Mouse (Mus musculus): ENCODE results near the gene Rgs14. TPM values are rescaled to one million over a fixed set of nuclear protein-coding genes. Genes with fewer than 3 reads are reported as not detected.

Rgs14 gene
- polyA plus RNA-seq, 1 experiment from 2014 or later = 2.1 TPM

DNA sequence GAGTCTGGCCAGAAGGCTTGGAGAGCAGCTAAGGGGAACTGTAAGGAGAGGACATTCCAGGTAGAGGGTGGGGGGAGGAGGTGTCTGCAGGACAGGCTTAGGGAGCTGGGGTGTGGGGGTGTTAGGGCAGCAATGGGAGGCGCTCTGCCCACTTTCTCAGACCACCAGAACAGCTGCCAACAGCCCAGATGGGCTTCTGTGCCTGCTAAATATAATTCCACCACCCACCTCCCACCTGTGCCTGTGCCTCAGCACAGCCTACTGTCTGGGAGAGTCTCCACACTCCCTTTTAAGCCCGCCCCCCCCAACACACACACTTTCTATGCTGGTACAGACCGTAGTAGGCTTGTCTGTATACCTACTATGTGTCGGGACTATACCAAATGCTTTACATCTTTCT is 12.3 kb downstream of the Rgs14 start:
- H3K4me1 ChIP-seq = 0 out of 2 replicates have a peak, but pooled peaks cover 6% of the 10 kb centered on the region
- no peak overlapping the region for H3K4me3 ChIP-seq (replicated peaks)
- WGBS = 81% methylated on average over 4 of the region's 4 CpGs
- no peaks in the 10 kb centered on the region for H3K9me3 ChIP-seq (replicated peaks)
- no peak overlapping the region for H3K27ac ChIP-seq (replicated peaks)
- H3K9ac ChIP-seq = no peak overlapping the region
- H3K36me3 ChIP-seq = no peaks in the 10 kb centered on the region
- ATAC-seq (ENCODE audit: insufficient number of reproducible peaks, low FRiP score, low TSS enrichment, low read depth) = no peak
- no peak overlapping the region for H3K4me2 ChIP-seq (replicated peaks)
- peaks cover 40% of the 10 kb centered on the region for H3K27me3 ChIP-seq

DNA sequence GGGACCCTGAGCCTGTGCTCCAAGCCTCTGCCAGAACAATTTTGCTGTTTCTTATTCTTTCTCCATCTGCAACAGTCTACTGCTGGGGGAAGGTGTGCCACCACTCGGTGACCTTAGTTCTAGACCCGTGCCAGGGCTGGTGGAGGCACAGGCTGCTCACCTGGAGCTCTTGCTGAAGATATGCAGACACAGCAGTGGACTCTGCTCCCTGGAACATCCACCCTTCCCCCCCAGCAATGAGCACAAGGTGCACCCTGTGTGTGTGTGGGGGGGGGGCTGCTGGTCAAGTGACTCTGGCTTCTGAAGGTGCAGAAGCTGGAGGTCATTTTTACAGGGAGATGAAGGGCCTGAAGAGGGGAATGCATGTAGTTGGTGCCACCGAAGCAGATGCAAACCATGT is 21.1 kb downstream of the Rgs14 start:
- Histone ChIP-seq H3K4me2 (replicated peaks) (no peak overlapping the region), H3K4me3 (replicated peaks) (no peak overlapping the region), H3K27ac (replicated peaks) (no peak overlapping the region), H3K9me3 (replicated peaks) (no peaks in the 10 kb centered on the region), H3K36me3 (no peaks in the 10 kb centered on the region), H3K4me1 (no peaks in the 10 kb centered on the region), H3K9ac (no peak overlapping the region), H3K27me3 (no peaks in the 10 kb centered on the region)
- 83% methylated on average over 3 of the region's 3 CpGs for WGBS
- ATAC-seq (ENCODE audit: insufficient number of reproducible peaks, low FRiP score, low TSS enrichment, low read depth) = no peak

DNA sequence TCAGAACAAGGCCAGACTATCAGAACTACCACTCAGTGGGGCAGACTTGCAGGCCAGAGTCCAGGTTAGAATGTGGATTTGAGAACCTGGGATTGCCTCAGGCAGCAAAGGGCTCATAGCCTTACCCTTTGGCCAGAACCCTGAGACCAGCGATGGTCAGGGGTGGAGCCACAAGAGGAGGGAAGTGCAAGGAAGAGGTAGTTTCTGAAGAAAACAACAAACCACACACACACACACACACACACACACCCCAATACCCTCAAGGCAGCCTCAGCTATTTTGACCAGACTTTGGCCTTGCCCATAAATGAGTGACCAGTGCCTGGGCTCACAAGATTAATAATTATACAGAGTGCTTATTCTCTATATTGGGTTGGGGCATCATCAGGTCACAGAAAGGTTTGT is 22.1 kb downstream of the Rgs14 start:
- Histone ChIP-seq H3K4me1 (no peaks in the 10 kb centered on the region), H3K4me3 (replicated peaks) (no peak overlapping the region), H3K9me3 (replicated peaks) (no peaks in the 10 kb centered on the region), H3K4me2 (replicated peaks) (no peak overlapping the region), H3K27me3 (no peaks in the 10 kb centered on the region), H3K9ac (no peak overlapping the region), H3K36me3 (no peaks in the 10 kb centered on the region), H3K27ac (replicated peaks) (no peak overlapping the region)
- 68% methylated on average over 1 of the region's 1 CpGs for WGBS
- no peak for ATAC-seq (ENCODE audit: insufficient number of reproducible peaks, low FRiP score, low TSS enrichment, low read depth)

DNA sequence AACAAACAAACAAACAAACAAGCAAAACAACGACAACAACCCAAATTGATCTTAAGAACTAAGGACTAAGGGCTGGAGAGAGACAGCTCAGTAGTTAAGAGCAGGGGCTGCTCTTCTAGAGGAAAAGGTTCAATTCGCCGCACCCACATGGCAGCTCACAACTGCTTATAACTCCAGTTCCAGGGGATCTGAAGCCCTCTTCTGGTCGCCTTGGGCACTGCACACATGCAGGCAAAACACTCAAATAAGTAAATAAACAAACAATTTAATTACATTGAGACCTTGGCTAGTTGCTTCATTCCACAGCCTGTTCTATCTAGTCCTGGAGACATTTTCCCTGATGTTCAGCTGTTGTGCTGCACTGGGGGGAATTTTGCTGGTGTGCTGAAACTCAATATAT is 23.4 kb downstream of the Rgs14 start:
- WGBS = 69% methylated on average over 4 of the region's 4 CpGs

DNA sequence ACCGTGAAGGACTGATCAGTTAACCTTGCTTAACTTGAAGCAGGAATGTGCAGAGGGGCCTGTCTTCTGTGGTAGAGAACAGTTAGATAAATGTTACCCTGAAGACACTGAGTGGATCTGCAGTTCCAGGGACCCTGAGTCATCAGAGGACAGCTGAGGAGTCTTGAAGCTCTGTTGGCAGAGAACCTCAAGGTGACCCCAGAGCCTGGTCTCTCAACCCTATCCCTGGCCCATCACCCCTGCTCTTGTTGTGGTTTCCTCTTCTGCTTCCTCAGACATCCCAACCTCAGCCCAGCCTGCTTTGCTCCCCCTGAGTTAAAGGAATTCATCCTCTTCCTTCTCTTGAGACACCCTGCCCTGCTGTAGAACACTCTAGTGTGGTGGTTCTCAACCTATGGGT is 28.6 kb downstream of the Rgs14 start, which contains the start of gene Slc34a1:
TSS of gene Slc34a1 (plus strand) at position 100 of the 400 bp plus-strand sequence.
- H3K27me3 ChIP-seq = 0 out of 2 replicates have a peak, but pooled peaks cover 3% of the 10 kb centered on the region
- H3K4me1 ChIP-seq = no peaks in the 10 kb centered on the region
- H3K9me3 ChIP-seq (replicated peaks) = no peaks in the 10 kb centered on the region
- WGBS = 79% methylated on average over 1 of the region's 1 CpGs
- no peaks in the 10 kb centered on the region for H3K36me3 ChIP-seq
- H3K27ac ChIP-seq (replicated peaks) = no peak within 1 kb of the TSS
- H3K4me3 ChIP-seq (replicated peaks) = no peak within 1 kb of the TSS
- H3K4me2 ChIP-seq (replicated peaks) = no peak within 1 kb of the TSS
- no peak for ATAC-seq (ENCODE audit: insufficient number of reproducible peaks, low FRiP score, low TSS enrichment, low read depth)
- H3K9ac ChIP-seq = no peak within 1 kb of the TSS

More for the DNA sequence above, 23.4 kb downstream of the Rgs14 start:
- Histone ChIP-seq H3K9me3 (replicated peaks) (no peaks in the 10 kb centered on the region), H3K4me3 (replicated peaks) (no peak overlapping the region), H3K27ac (replicated peaks) (no peak overlapping the region), H3K4me2 (replicated peaks) (no peak overlapping the region), H3K36me3 (no peaks in the 10 kb centered on the region), H3K9ac (no peak overlapping the region), H3K4me1 (no peaks in the 10 kb centered on the region), H3K27me3 (no peaks in the 10 kb centered on the region)
- no peak for ATAC-seq (ENCODE audit: insufficient number of reproducible peaks, low FRiP score, low TSS enrichment, low read depth)

DNA sequence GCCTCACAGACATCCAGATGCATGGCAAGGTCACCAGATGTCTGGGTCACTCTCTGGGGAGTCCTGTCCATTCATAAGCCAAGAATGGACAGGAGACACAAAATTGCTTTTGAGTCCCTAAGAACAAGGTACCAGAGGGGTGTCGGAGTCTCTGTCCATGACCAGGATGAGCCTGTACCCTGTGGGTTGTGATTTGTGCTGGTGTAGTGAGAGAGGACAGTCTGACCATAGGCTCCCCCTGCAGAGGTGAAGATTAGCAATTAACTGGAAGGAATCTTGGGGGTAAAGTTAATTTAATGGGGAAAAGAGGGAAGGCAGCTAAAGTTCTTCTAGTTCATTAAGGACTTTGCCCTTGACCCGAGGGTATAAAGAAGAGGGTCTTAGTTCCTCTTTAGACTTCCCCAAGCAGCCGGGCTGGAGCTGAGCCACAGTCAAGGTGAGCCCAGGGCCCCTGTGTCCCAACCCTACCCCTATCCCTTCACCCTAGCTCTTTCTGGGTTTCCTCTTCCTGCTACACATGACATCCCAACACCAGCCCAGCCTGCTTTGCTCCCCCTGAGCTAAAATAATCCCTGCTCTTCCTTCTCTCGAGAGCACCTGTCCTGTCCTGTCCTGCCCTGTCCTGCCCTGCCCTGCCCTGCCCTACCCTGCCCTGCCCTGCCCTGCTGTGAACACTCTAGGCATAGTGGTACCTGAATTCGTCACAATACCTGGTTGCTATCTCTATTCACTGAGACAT is 29.9 kb downstream of the Rgs14 start:
- no peak overlapping the region for H3K4me3 ChIP-seq (replicated peaks)
- H3K9ac ChIP-seq = no peak overlapping the region
- no peaks in the 10 kb centered on the region for H3K36me3 ChIP-seq
- H3K27ac ChIP-seq (replicated peaks) = no peak overlapping the region; the same call in 1 of the 2 replicates
- H3K9me3 ChIP-seq (replicated peaks) = no peaks in the 10 kb centered on the region
- H3K4me1 ChIP-seq = no peaks in the 10 kb centered on the region
- 67% methylated on average over 5 of the region's 5 CpGs for WGBS
- no peak for ATAC-seq (ENCODE audit: insufficient number of reproducible peaks, low FRiP score, low TSS enrichment, low read depth)
- H3K27me3 ChIP-seq = 0 out of 2 replicates have a peak, but pooled peaks cover 3% of the 10 kb centered on the region
- no peak overlapping the region for H3K4me2 ChIP-seq (replicated peaks)

DNA sequence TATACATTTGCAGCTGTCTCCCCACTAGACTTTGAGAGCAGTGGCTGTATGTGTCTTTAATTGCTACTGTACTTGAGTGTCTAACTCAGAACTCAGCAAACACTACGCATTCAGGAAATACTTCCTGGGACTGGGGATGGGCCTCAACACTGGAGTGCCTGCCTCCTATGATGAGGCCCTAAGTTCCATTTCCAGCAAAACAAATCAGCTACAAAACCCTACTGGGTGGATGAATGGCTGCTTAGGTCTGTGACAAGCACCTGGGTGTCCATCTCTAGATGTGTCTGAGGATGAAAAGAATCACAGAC is 30.5 kb downstream of the Rgs14 start:
- Histone ChIP-seq H3K27me3 (0 out of 2 replicates have a peak, but pooled peaks cover 3% of the 10 kb centered on the region), H3K4me3 (replicated peaks) (no peak overlapping the region), H3K36me3 (no peaks in the 10 kb centered on the region), H3K9me3 (replicated peaks) (no peaks in the 10 kb centered on the region), H3K9ac (no peak overlapping the region), H3K27ac (replicated peaks) (no peak overlapping the region), H3K4me1 (peaks cover under 1% of the 10 kb centered on the region), H3K4me2 (replicated peaks) (no peak overlapping the region)
- no peak for ATAC-seq (ENCODE audit: insufficient number of reproducible peaks, low FRiP score, low TSS enrichment, low read depth)
- WGBS = 54% methylated on average over 1 of the region's 1 CpGs

DNA sequence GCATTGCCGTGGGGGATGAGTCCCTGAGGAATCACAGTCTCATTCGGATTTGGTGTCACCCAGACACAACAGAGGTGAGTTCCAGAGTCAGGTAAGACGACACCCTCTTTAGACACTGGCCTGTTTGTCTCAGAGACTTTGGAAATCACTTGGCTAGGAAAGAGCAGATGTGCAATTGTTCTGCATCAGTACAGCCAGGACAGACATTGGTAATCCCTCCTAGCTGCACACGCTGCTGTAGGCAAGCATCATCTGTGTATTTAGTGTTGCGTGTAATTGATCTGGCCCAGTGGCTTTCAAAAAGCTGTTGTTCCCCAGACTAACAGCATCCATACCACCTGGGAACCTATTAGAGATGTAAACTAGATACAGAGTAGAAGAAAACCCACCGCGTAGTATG is 33.7 kb downstream of the Rgs14 start:
- Histone ChIP-seq H3K9ac (no peak overlapping the region), H3K9me3 (replicated peaks) (no peaks in the 10 kb centered on the region)
- WGBS = 59% methylated on average over 7 of the region's 7 CpGs

DNA sequence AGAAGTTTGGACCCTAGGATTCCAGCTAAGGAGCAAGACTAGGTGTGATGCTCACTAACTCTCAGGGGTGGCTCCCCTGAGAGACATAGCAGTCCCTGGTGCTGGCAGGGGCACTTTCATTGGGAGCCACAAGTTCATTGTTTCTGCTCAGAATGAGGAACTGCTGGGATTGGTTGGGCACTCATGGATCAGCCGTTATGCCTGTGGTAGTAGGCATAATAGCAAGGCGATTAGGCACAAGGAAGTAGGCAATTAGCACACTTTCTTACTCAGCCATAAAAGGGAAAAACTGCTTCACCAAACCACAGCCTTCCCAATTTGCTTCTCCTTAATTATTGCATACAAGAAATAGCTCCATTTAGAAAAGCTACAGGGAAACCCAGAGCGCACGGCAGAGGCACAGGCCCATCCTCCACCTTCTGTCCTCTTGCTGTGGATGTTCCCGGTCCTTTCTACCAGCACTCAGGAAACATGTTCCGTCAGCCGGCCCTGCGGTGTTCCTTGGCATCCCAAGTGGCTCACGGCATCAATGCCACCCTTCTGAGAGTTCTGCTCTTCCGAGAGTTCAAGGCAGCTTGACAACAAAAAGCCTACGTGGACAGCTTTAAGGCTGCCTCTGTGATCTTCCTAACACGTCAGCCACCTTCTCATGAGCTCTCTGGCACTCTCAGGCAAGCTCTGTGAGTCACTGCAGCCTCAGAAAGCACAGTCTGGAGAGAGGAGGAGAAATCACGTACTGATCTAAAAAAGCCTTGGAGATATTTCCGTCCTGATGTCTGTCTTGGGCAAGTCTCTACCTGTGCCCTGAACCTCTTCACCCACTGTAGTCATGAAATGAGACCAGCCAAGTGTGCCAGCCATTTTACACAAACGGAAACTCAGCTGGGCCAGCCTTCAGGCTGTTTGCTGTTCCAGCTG is 34.7 kb downstream of the Rgs14 start:
- Histone ChIP-seq H3K4me2 (replicated peaks) (no peak overlapping the region), H3K9me3 (replicated peaks) (no peaks in the 10 kb centered on the region), H3K9ac (no peak overlapping the region), H3K36me3 (no peaks in the 10 kb centered on the region), H3K4me1 (peaks cover 9% of the 10 kb centered on the region), H3K27me3 (peaks cover 7% of the 10 kb centered on the region; the same call in 1 of the 2 replicates), H3K27ac (replicated peaks) (peak overlapping the region; percentile 31; the same call in 1 of the 2 replicates), H3K4me3 (replicated peaks) (no peak overlapping the region)
- 61% methylated on average over 15 of the region's 15 CpGs for WGBS
- ATAC-seq (ENCODE audit: insufficient number of reproducible peaks, low FRiP score, low TSS enrichment, low read depth) = no peak

More for the DNA sequence above, 33.7 kb downstream of the Rgs14 start:
- Histone ChIP-seq H3K4me2 (replicated peaks) (no peak overlapping the region), H3K36me3 (no peaks in the 10 kb centered on the region), H3K27ac (replicated peaks) (no peak overlapping the region), H3K27me3 (0 out of 2 replicates have a peak, but pooled peaks cover 3% of the 10 kb centered on the region), H3K4me3 (replicated peaks) (no peak overlapping the region), H3K4me1 (peaks cover 9% of the 10 kb centered on the region)
- ATAC-seq (ENCODE audit: insufficient number of reproducible peaks, low FRiP score, low TSS enrichment, low read depth) = 0 out of 2 replicates have a peak, but pooled peaks have one; percentile 26

DNA sequence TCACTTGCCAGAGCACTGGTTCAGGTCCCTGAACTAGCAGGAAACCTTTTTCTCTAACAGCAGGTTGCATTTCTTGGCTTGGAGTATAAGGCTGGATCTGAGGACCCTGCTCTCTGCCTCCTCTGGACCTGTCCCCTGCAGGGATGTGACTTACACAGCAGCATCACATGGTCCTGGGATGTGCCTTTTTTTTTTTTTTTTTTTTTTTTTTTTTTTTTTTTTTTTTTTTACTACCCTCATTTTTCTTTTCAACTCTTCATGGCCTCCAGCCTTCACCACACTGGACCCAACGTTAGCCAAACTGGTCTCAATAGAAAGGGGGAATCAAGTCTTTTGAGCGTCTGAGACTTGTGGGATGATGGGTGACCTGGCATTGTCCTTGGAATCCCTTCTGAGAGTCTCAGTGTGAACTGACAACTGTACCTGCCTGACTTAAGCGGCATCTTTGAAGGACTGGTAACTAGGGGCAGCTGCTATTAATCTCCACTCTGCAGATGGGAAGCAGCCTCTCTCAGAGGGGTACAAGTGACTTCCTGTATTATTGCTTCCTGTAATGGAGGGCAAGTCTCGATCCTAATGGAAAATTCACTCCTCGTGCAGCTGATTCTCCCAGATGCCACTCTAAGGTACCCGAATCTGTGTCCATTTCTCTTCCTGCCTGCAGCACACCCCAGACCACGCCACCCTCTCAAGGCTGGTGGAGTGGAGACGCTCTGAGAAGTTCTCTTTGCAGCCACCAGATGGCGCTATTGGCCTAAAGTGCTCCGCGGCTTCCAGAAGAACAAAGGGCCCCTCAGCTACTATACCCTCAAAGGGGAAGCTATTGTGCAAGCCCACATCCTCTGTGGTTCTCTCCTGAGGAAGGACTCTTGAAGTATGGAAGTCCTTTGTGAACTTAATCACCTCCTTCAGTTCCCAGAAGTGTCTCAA is 35.6 kb downstream of the Rgs14 start:
- H3K9ac ChIP-seq = no peak overlapping the region
- peaks cover 7% of the 10 kb centered on the region; the same call in 1 of the 2 replicates for H3K27me3 ChIP-seq
- no peaks in the 10 kb centered on the region for H3K36me3 ChIP-seq
- 0 out of 2 replicates have a peak overlapping the region, but pooled peaks have one; percentile 2 for H3K4me3 ChIP-seq (replicated peaks)
- peak; percentile 67; the same call in 1 of the 2 replicates for ATAC-seq (ENCODE audit: insufficient number of reproducible peaks, low FRiP score, low TSS enrichment, low read depth)
- H3K9me3 ChIP-seq (replicated peaks) = no peaks in the 10 kb centered on the region
- peaks cover 9% of the 10 kb centered on the region for H3K4me1 ChIP-seq
- H3K4me2 ChIP-seq (replicated peaks) = 0 out of 2 replicates have a peak overlapping the region, but pooled peaks have one; percentile 12
- WGBS = 10% methylated on average over 11 of the region's 11 CpGs
- no peak overlapping the region; the same call in 1 of the 2 replicates for H3K27ac ChIP-seq (replicated peaks)
